Mouse (Mus musculus): ENCODE results near the gene Ugt2b37.
"Not testable (repeated sequence)": the region's sequence is repeated elsewhere in the genome, so short reads cannot be mapped to it uniquely, and the experiment has no call there.

Gene Ugt2b37

DNA sequence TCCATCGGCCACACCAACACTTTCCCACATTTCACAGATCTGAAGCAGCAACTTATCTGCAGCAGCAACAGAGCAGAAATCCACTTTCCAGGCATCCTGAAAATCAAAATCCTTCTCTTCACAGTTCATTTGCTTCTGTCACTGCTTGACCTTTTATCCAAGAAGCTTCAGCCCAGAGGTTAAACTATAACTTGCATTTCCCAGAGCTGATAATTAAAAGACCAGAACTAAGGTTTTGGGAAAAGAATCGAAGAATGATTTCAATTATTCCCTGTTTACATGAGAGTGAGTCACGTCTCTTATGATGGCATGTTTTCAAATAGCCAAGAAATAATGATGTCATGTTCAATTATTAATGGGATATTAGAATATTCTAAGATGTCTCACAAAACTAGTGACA is at the start of gene Ugt2b37:
Ugt2b37 (minus strand) TSS at position 129 of the 400 bp plus-strand sequence.
- in situ Hi-C loops (cut with MboI; ENCODE audit: low pct_unique_long_range_greater_than_20kb in 1 of 2, low sequenced_read_pairs in 2 of 2, unreplicated experiment in 1 of 2) = not testable (repeated sequence)

DNA sequence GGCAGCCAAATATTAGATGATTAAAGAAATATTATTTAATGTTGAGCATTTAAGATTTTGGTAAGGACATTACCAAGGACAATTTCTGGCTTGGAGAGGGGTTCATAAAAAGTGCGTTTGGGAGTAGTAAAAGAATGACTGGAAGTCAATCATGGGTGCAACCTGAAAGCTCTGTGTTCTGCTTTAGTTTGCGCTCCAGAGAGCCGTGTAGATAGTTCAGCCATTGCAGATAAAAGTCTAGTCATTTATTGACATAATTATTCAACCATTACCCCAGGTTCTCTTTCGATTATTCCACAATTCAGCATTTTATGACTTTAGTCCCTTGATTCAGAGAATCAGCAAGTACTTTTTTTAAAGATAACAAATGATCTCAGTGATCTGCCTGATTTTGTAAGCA is 31.6 kb upstream of the Ugt2b37 start:
- in situ Hi-C loops (cut with MboI; ENCODE audit: low pct_unique_long_range_greater_than_20kb in 1 of 2, low sequenced_read_pairs in 2 of 2, unreplicated experiment in 1 of 2) = not testable (repeated sequence)

DNA sequence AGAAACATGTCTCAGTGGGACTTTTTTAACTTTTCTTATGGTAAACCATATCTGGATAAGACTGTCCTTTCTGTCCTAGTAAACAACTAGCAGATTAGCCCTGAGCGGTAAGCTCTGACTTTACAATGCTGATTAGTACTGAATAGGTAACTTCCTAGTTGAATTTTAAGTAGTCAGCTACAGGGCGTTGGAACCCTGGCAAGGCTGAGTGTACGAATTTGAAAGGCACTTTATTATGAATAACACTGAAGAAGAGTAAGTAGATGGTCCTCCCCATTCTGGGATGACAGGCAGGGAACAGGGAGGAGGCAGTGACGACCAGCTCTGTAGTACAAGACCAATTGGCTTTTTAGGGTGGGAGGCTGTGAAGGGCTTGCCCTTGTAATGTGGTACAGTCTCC is 21.4 kb upstream of the Ugt2b37 start:
- in situ Hi-C loops (cut with MboI; ENCODE audit: low pct_unique_long_range_greater_than_20kb in 1 of 2, low sequenced_read_pairs in 2 of 2, unreplicated experiment in 1 of 2) = not testable (repeated sequence)

DNA sequence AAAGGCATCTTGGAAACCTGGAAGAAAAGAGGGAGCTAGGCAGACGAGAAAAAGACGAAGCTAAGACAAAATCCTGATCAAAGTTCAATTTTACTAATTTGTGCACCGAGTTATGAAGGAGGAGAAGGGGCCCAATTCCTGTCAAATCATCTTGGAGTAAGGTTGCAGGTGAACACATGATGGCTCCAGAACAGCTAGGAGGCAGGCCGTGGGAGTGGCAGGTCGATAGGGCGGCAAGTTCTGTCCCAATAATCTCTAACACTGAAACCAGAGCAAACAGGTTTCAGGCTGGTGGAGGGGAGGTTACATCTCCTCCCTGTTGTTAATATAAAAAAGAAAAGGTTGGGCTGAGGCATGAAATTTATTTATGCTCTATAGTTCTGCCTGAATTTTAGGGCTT is 21.0 kb upstream of the Ugt2b37 start:
- in situ Hi-C loops (cut with MboI; ENCODE audit: low pct_unique_long_range_greater_than_20kb in 1 of 2, low sequenced_read_pairs in 2 of 2, unreplicated experiment in 1 of 2) = no loop called here

DNA sequence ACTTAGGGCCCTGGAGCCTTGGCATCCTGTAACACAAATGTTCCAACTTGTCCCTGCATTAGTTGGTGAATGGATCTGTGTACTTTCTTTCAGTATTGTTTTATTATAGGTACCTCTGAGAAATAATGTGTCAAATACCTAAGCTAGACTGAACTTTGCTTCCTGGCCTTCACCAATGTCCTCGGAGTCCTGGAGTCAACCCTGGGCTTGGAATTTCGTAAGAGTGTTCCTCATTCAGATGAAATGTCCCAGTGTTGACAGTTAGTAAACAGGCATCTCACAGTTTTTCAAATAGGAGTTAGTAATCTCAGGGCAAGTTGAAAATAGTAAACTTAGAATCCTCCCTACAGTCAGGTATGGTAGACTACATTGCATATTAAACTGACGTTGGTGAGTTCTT is 1.2 kb upstream of the Ugt2b37 start:
- in situ Hi-C loops (cut with MboI; ENCODE audit: low pct_unique_long_range_greater_than_20kb in 1 of 2, low sequenced_read_pairs in 2 of 2, unreplicated experiment in 1 of 2) = no loop called here

DNA sequence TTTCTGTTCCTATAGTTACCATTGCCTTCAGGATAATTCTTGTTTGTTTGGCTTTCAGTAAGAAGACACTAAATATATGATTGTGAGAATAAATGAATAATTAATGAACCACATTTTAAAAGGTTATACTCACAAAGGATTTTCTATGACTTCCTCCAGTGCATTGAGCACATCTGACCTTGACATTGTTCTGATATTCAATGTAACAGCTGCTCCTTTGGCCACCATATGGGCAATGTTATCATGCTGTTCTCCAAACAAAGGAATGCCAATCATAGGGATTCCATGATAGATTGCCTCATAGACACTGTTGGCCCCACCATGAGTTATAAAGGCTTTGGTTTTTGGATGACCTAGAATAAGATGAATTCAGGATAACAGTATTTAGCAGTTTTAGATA is 12.5 kb downstream of the Ugt2b37 start:
- in situ Hi-C loops (cut with MboI; ENCODE audit: low pct_unique_long_range_greater_than_20kb in 1 of 2, low sequenced_read_pairs in 2 of 2, unreplicated experiment in 1 of 2) = not testable (repeated sequence)

DNA sequence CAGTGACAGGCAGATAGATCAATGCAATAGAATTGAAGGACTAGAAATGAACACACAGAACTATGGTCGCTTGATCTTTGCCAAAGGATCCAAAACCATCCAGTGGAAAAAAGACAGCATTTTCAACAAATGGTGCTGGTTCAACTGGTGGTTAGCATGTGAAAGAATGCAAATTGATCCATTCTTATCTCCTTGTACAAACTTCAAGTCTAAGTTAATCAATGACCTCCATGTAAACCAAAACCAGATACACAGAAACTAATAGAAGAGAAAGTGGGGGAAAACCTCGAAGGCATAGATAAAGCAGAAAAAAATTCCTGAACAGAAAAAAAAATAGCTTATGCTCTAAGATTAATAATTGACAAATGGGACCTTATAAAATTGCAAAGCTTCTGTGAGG is 58.2 kb downstream of the Ugt2b37 start:
- in situ Hi-C loops (cut with MboI; ENCODE audit: low pct_unique_long_range_greater_than_20kb in 1 of 2, low sequenced_read_pairs in 2 of 2, unreplicated experiment in 1 of 2) = not testable (repeated sequence)

Data from mouse embryonic stem cell (cell line).